Mouse (Mus musculus): ENCODE results near the gene Trpc4.

DNA sequence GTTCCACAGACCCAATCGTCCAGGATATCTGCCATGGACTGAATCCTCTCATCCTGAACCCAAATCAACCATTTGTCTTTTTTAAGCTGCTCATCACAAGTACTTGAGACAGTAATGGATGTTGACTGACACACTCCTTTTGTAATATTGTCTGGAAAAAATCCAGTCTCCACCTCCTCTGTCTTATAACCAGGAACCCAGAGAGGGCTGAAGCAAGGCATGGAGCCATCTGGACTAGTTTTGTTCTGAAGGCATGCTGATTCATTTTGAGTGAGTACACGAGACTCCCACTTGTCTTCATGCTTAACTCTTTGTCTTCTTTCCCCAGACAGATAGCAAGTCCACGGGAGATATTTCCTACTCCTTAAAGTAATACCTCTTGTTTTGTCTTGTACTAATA, 54.3 kb downstream of the Trpc4 start:
- TF ChIP-seq CTCF (IDR thresholded peaks at IDR 0.05; ENCODE audit: control insufficient read depth, insufficient read depth, insufficient read length) (no peak), MYOD1 (IDR thresholded peaks at IDR 0.05; ENCODE audit: control insufficient read depth, insufficient read length, low read depth) (no peak), MAX (IDR thresholded peaks at IDR 0.05) (no peak), CEBPB (IDR thresholded peaks at IDR 0.05; ENCODE audit: low read depth) (no peak), MYOG (IDR thresholded peaks at IDR 0.05; ENCODE audit: control insufficient read depth, extremely low read depth, insufficient read length) (no peak), USF1 (IDR thresholded peaks at IDR 0.05; ENCODE audit: low read depth) (no peak), FOSL1 (IDR thresholded peaks at IDR 0.05; ENCODE audit: insufficient read depth, low read length, poor library complexity, severe bottlenecking) (no peak)

Measured in C2C12 (cell line).